ENCODE assay signal across 7 mouse cellular contexts in genomic region chr10:117431850-117432249, GRCm38 (mm10). TPM values are rescaled to one million over a fixed set of nuclear protein-coding genes. Genes with fewer than 3 reads are reported as not detected.
DNase-seq lines count a peak whose midpoint lies in the region; ATAC-seq and TF ChIP-seq lines count a peak whose summit lies in the region.

No protein-coding gene starts in this region.

- WGBS in intestine, embryonic 14.5 days, result 72% methylated on average over 12 of the region's 12 CpGs
- 74% methylated on average over 12 of the region's 12 CpGs for WGBS in intestine, embryonic 16.5 days
- 72% methylated on average over 12 of the region's 12 CpGs for WGBS in forebrain, embryonic 15.5 days
- WGBS in midbrain, embryonic 12.5 days, result 58% methylated on average over 12 of the region's 12 CpGs

- no peak for DNase-seq in intestine, embryonic 14.5 days (ENCODE audit: low spot score)

- no peaks in the 10 kb centered on the region; the same call in 1 of the 2 replicates for H3K4me1 ChIP-seq in intestine, embryonic 14.5 days (replicated peaks; ENCODE audit: control insufficient read depth, insufficient read depth, low read length)
- peaks cover 11% of the 10 kb centered on the region for H3K4me1 ChIP-seq in intestine, embryonic 16.5 days (ENCODE audit: control insufficient read depth, insufficient read depth, low read length)
- H3K4me1 ChIP-seq in cortical plate, adult 2 months (ENCODE audit: control insufficient read depth, insufficient read depth, low read length), result no peaks in the 10 kb centered on the region
- H3K4me1 ChIP-seq in forebrain, embryonic 15.5 days, result peaks cover 16% of the 10 kb centered on the region
- peaks cover 15% of the 10 kb centered on the region for H3K4me1 ChIP-seq in midbrain, embryonic 12.5 days

- no peak for TF ChIP-seq POLR2A in cortical plate, adult 2 months (IDR thresholded peaks at IDR 0.05; ENCODE audit: extremely low read depth, insufficient read depth, low read length)

- peak overlapping the region; percentile 24; the same call in 1 of the 2 replicates for H3K4me2 ChIP-seq in intestine, embryonic 14.5 days (ENCODE audit: low read length)
- no peak overlapping the region for H3K4me2 ChIP-seq in intestine, embryonic 16.5 days (ENCODE audit: low read depth, low read length)
- H3K4me2 ChIP-seq in forebrain, embryonic 15.5 days (replicated peaks), result peak overlapping the region; percentile 30; the same call in 1 of the 2 replicates
- peak overlapping the region; percentile 30; the same call in 1 of the 2 replicates for H3K4me2 ChIP-seq in midbrain, embryonic 12.5 days (replicated peaks)

- TF ChIP-seq CTCF in cortical plate, adult 2 months (IDR thresholded peaks at IDR 0.05; ENCODE audit: extremely low read depth, insufficient read depth, low read length), result no peak

- H3K9me3 ChIP-seq in intestine, embryonic 14.5 days (ENCODE audit: control insufficient read depth, low read length), result no peaks in the 10 kb centered on the region
- H3K9me3 ChIP-seq in intestine, embryonic 16.5 days (ENCODE audit: control insufficient read depth, low read length), result no peaks in the 10 kb centered on the region
- no peaks in the 10 kb centered on the region for H3K9me3 ChIP-seq in forebrain, embryonic 15.5 days
- H3K9me3 ChIP-seq in midbrain, embryonic 12.5 days, result no peaks in the 10 kb centered on the region

- no peak overlapping the region for H3K27ac ChIP-seq in intestine, embryonic 14.5 days (ENCODE audit: low read depth)
- no peak overlapping the region for H3K27ac ChIP-seq in intestine, embryonic 16.5 days (ENCODE audit: low read length)
- no peak overlapping the region for H3K27ac ChIP-seq in cortical plate, adult 2 months (ENCODE audit: insufficient read depth, low read length)
- H3K27ac ChIP-seq in forebrain, embryonic 15.5 days (replicated peaks), result no peak overlapping the region
- no peak overlapping the region for H3K27ac ChIP-seq in midbrain, embryonic 12.5 days (replicated peaks)

- H3K36me3 ChIP-seq in intestine, embryonic 14.5 days (ENCODE audit: control insufficient read depth, insufficient read depth, low read length), result no peaks in the 10 kb centered on the region
- no peaks in the 10 kb centered on the region for H3K36me3 ChIP-seq in intestine, embryonic 16.5 days (ENCODE audit: control insufficient read depth, insufficient read depth, low read length)
- no peaks in the 10 kb centered on the region for H3K36me3 ChIP-seq in forebrain, embryonic 15.5 days
- H3K36me3 ChIP-seq in midbrain, embryonic 12.5 days, result no peaks in the 10 kb centered on the region

- no peak for ATAC-seq in intestine, embryonic 14.5 days (replicated peaks; ENCODE audit: low FRiP score, low TSS enrichment, low read depth)
- no peak for ATAC-seq in intestine, embryonic 16.5 days
- no peak for ATAC-seq in forebrain, embryonic 15.5 days (replicated peaks)
- no peak for ATAC-seq in midbrain, embryonic 12.5 days (ENCODE audit: low FRiP score, low read depth)
- ATAC-seq in monocyte, adult 5-6 weeks (replicated peaks; ENCODE audit: insufficient number of reproducible peaks, low FRiP score, low TSS enrichment, poor library complexity, severe bottlenecking), result no peak
- no peak for ATAC-seq in erythroblast, adult 5-6 weeks (replicated peaks; ENCODE audit: low FRiP score, poor library complexity, severe bottlenecking)

- no peak overlapping the region for H3K9ac ChIP-seq in intestine, embryonic 14.5 days (ENCODE audit: low read length)
- H3K9ac ChIP-seq in intestine, embryonic 16.5 days (ENCODE audit: low read depth, low read length), result no peak overlapping the region
- no peak overlapping the region for H3K9ac ChIP-seq in forebrain, embryonic 15.5 days (replicated peaks)
- H3K9ac ChIP-seq in midbrain, embryonic 12.5 days (replicated peaks), result no peak overlapping the region

- H3K4me3 ChIP-seq in intestine, embryonic 14.5 days (ENCODE audit: low read depth, low read length), result no peak overlapping the region
- H3K4me3 ChIP-seq in intestine, embryonic 16.5 days (ENCODE audit: low read length), result no peak overlapping the region
- peak overlapping the region; percentile 11; the same call in 1 of the 2 replicates for H3K4me3 ChIP-seq in cortical plate, adult 2 months (ENCODE audit: insufficient read depth, low read length)
- H3K4me3 ChIP-seq in forebrain, embryonic 15.5 days, result no peak overlapping the region
- H3K4me3 ChIP-seq in midbrain, embryonic 12.5 days, result no peak overlapping the region

- no peaks in the 10 kb centered on the region for H3K27me3 ChIP-seq in intestine, embryonic 14.5 days (replicated peaks; ENCODE audit: control insufficient read depth, insufficient read depth, low read length)
- no peaks in the 10 kb centered on the region for H3K27me3 ChIP-seq in intestine, embryonic 16.5 days (replicated peaks; ENCODE audit: control insufficient read depth, insufficient read depth, low read length)
- no peaks in the 10 kb centered on the region for H3K27me3 ChIP-seq in forebrain, embryonic 15.5 days
- H3K27me3 ChIP-seq in midbrain, embryonic 12.5 days, result peaks cover 53% of the 10 kb centered on the region

RNA-seq across cellular contexts. Expression of gene Cpsf6, which starts 52.0 kb away (rescaled TPM):
- 150 and 169 TPM in 2 replicates for polyA plus RNA-seq in intestine, embryonic 14.5 days (2014; fragmentation: Nextera tagmentation; extraction: Ambion mirVana)
- 105 and 110 TPM in 2 replicates for polyA plus RNA-seq in intestine, embryonic 16.5 days (2015; fragmentation: Nextera tagmentation; extraction: Ambion mirVana)
- polyA plus RNA-seq in cortical plate, adult 2 months (2012; rRNA removed), result 60.4 and 61.3 TPM in 2 replicates
- 201 and 205 TPM in 2 replicates for polyA plus RNA-seq in forebrain, embryonic 15.5 days (2015; fragmentation: Nextera tagmentation; extraction: Ambion mirVana)
- 265 and 279 TPM in 2 replicates for polyA plus RNA-seq in midbrain, embryonic 12.5 days (2016; fragmentation: Nextera tagmentation; extraction: Ambion mirVana)
- 73.2 to 128 TPM (median 73.7 TPM) in 3 replicates for total RNA-seq in monocyte, adult 5-6 weeks (2017)
- total RNA-seq in erythroblast, adult 5-6 weeks (2015; ENCODE audit: low replicate concordance), result 37.6 and 47.7 TPM in 2 replicates
- 36.5 and 47.0 TPM in 2 replicates for total RNA-seq in erythroblast, adult 5-6 weeks (2017; ENCODE audit: low replicate concordance)
